40 mouse cellular contexts compared by ENCODE assay signal in the genomic region with DNA sequence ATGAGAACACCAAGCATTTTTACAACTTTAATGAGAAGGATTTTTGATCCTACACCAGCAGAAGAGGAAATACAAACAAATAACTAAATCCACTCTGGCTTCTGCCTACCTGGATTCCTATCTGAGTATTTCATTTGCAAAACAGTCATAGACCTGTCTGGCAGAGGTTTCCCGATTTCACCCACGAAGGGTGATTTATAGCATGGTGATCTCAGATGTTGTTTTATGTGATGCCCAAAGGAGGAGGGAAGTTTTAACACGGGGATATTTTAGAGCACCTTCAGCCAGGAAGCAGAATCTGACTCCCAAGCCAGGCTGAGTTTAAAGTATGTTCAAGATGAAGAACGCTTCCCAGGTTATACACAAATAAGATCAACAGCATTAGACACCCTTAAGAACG. TPM values are rescaled to one million over a fixed set of nuclear protein-coding genes. Genes with fewer than 3 reads are reported as not detected.
"Had no signal": no experiment of that assay in that cellular context is flagged by ENCODE, and none has a peak within 500 bp of the region (broad histone marks: within the 10 kb centered on the region; RNA-seq: fewer than 3 reads in every experiment).

No protein-coding gene starts in this region.

- DNase-seq: cerebellum, adult 9-10 months; cerebellum, adult 9-11 months; cerebellum, postnatal 10 days; cerebellum, postnatal 14 days; cerebellum, postnatal 25 days; cerebellum, postnatal 36 days; embryo, embryonic 11 days; forebrain, postnatal 0 days; gastrocnemius, adult 2 months; gastrocnemius, postnatal 10 days; gastrocnemius, postnatal 14 days; gastrocnemius, postnatal 25 days; gastrocnemius, postnatal 36 days; heart, adult 11 months; heart, adult 2 months had no signal

RNA-seq across cellular contexts. Expression of a gene that starts 13.4 kb away (rescaled TPM):
- total RNA-seq: common myeloid progenitor, adult 5-6 weeks; forebrain, postnatal 0 days; gastrocnemius, adult 18-20 months; gastrocnemius, adult 2 months; gastrocnemius, adult 8-10 months; gastrocnemius, postnatal 10 days; gastrocnemius, postnatal 14 days; gastrocnemius, postnatal 25 days; gastrocnemius, postnatal 36 days; gastrocnemius, postnatal 4 days; granulocyte monocyte progenitor cell, adult 5-6 weeks; heart, adult 2 months; heart, adult 8-10 months had no signal
- polyA plus RNA-seq: cortical plate, adult 2 months; embryonic facial prominence, embryonic 10.5 days; embryonic facial prominence, embryonic 11.5 days; embryonic facial prominence, embryonic 12.5 days; embryonic facial prominence, embryonic 13.5 days; embryonic facial prominence, embryonic 14.5 days; embryonic facial prominence, embryonic 15.5 days; erythroblast, embryonic 14.5 days; forebrain, embryonic 10.5 days; forebrain, embryonic 11.5 days; forebrain, embryonic 12.5 days; forebrain, embryonic 13.5 days; forebrain, embryonic 14.5 days; forebrain, embryonic 15.5 days; forebrain, embryonic 16.5 days; forebrain, postnatal 0 days; frontal cortex, adult 2 months; gonadal fat pad, adult 2 months; heart, adult 2 months; heart, embryonic 10.5 days; heart, embryonic 11.5 days had no signal

RNA-seq across cellular contexts. Expression of a gene that starts 46.5 kb away (rescaled TPM):
- total RNA-seq: common myeloid progenitor, adult 5-6 weeks; forebrain, postnatal 0 days; gastrocnemius, adult 18-20 months; gastrocnemius, adult 2 months; gastrocnemius, adult 8-10 months; gastrocnemius, postnatal 10 days; gastrocnemius, postnatal 14 days; gastrocnemius, postnatal 25 days; gastrocnemius, postnatal 36 days; granulocyte monocyte progenitor cell, adult 5-6 weeks; heart, adult 2 months; heart, adult 8-10 months had no signal
- polyA plus RNA-seq: cortical plate, adult 2 months; embryonic facial prominence, embryonic 10.5 days; embryonic facial prominence, embryonic 11.5 days; embryonic facial prominence, embryonic 12.5 days; embryonic facial prominence, embryonic 13.5 days; embryonic facial prominence, embryonic 14.5 days; embryonic facial prominence, embryonic 15.5 days; erythroblast, embryonic 14.5 days; forebrain, embryonic 10.5 days; forebrain, embryonic 11.5 days; forebrain, embryonic 12.5 days; forebrain, embryonic 13.5 days; forebrain, embryonic 14.5 days; forebrain, embryonic 15.5 days; forebrain, embryonic 16.5 days; forebrain, postnatal 0 days; frontal cortex, adult 2 months; heart, adult 2 months had no signal
